Mouse (Mus musculus) telencephalon, adult 2 months (tissue): ENCODE data around the gene Ppp2r1b.

Source experiments
- DNase-seq: peaks from one replicate; pipeline ENCODE4 v3.0.0-alpha.2; 2011; ENCODE audit warnings: low read depth, low spot score

Gene Ppp2r1b

GRCm38 (mm10) chr9:50911861-50912515 is 66.9 kb downstream of the Ppp2r1b start:
- no peak for DNase-seq

- DNase-seq, result no peak
Observed at GRCm38 (mm10) chr9:50918131-50918530, 73.0 kb downstream of the Ppp2r1b start.

- no peak for DNase-seq
Observed at GRCm38 (mm10) chr9:50919554-50919953, 74.5 kb downstream of the Ppp2r1b start.

- DNase-seq, result no peak
Observed at GRCm38 (mm10) chr9:50920933-50921895, 76.1 kb downstream of the Ppp2r1b start.

- DNase-seq, result no peak
Observed at GRCm38 (mm10) chr9:50922363-50923153, 77.5 kb downstream of the Ppp2r1b start.

GRCm38 (mm10) chr9:50924454-50924853 is 79.4 kb downstream of the Ppp2r1b start:
- DNase-seq, result no peak

GRCm38 (mm10) chr9:50925801-50926200 is 80.7 kb downstream of the Ppp2r1b start:
- DNase-seq, result no peak

- DNase-seq, result no peak
Observed at GRCm38 (mm10) chr9:50929986-50930385, 84.9 kb downstream of the Ppp2r1b start.

GRCm38 (mm10) chr9:50941804-50942401 is 96.8 kb downstream of the Ppp2r1b start:
- no peak for DNase-seq

GRCm38 (mm10) chr9:50942711-50943110 is 97.6 kb downstream of the Ppp2r1b start:
- no peak for DNase-seq
